Mouse (Mus musculus) MEL (cell line): ENCODE results near the gene Tyw3. TPM values are rescaled to one million over a fixed set of nuclear protein-coding genes. Genes with fewer than 3 reads are reported as not detected.
A peak's percentile ranks its signal among the peaks of the same experiment; 100 is the strongest.

Experiments used
- DNase-seq: peaks from one replicate; pipeline ENCODE4 v3.0.0; 2011; ENCODE audit warnings: low read depth, low spot score
- H3K27ac ChIP-seq: 2 replicates; pipeline ENCODE4 v1.5.1; 2012; ENCODE audit warnings: low read depth, mild to moderate bottlenecking, control low read depth, low read length, moderate library complexity; ENCODE audit not compliant: control insufficient read depth
- H3K27me3 ChIP-seq, 2 experiments: fragments of 150-350 bp in 1 of 2; sonication (generic) in 1 of 2; 2 replicates each; pipeline ENCODE4 v1.6.1; 2012; ENCODE audit warnings: low read length in 2 of 2, mild to moderate bottlenecking in 2 of 2, improper control_type of control experiment in 1 of 2, moderate library complexity in 1 of 2; ENCODE audit not compliant: insufficient read depth in 2 of 2, control insufficient read depth in 1 of 2
- H3K36me3 ChIP-seq, 2 experiments: 2 replicates each; pipeline ENCODE4 v1.6.1; 2012 to 2014; ENCODE audit warnings: low read length in 2 of 2, improper control_type of control experiment in 1 of 2, inconsistent platforms in 1 of 2, mild to moderate bottlenecking in 1 of 2; ENCODE audit not compliant: insufficient read depth in 2 of 2, control insufficient read depth in 1 of 2
- H3K4me1 ChIP-seq, 2 experiments: fragments of 150-350 bp in 1 of 2; sonication (generic) in 1 of 2; 2 replicates each; pipeline ENCODE4 v1.6.1; 2012; ENCODE audit warnings: low read length in 2 of 2, improper control_type of control experiment in 1 of 2, mild to moderate bottlenecking in 1 of 2; ENCODE audit not compliant: insufficient read depth in 2 of 2, control insufficient read depth in 1 of 2
- H3K4me3 ChIP-seq, 2 experiments: fragments of 150-350 bp in 1 of 2; sonication (generic) in 1 of 2; 2 replicates each; pipeline ENCODE4 v1.5.1; 2012; ENCODE audit warnings: low read depth in 2 of 2, low read length in 2 of 2, mild to moderate bottlenecking in 2 of 2, moderate library complexity in 2 of 2, control low read depth in 1 of 2, improper control_type of control experiment in 1 of 2; ENCODE audit not compliant: control insufficient read depth in 1 of 2, insufficient read depth in 1 of 2
- H3K79me2 ChIP-seq: 2 replicates; pipeline ENCODE4 v1.6.1; 2012; ENCODE audit warnings: mild to moderate bottlenecking, low read length, moderate library complexity; ENCODE audit not compliant: control insufficient read depth, poor library complexity, insufficient read depth
- H3K9ac ChIP-seq: 2 replicates; pipeline ENCODE4 v1.6.1; 2012; ENCODE audit warnings: low read depth, mild to moderate bottlenecking, control low read depth, low read length, moderate library complexity; ENCODE audit not compliant: control insufficient read depth, poor library complexity, severe bottlenecking
- H3K9me3 ChIP-seq: fragments of 150-350 bp; sonication (generic); replicated peaks from 2 replicates; pipeline ENCODE4 v1.6.1; 2012; ENCODE audit warnings: mild to moderate bottlenecking, low read length, improper control_type of control experiment, moderate library complexity; ENCODE audit not compliant: insufficient read depth
- BHLHE40 ChIP-seq: IDR thresholded peaks from 2 replicates; pipeline ENCODE4 v1.6.1; 2012; ENCODE audit warnings: low read depth, mild to moderate bottlenecking, inconsistent platforms, low read length, improper control_type of control experiment, borderline replicate concordance
- CHD1 ChIP-seq: IDR thresholded peaks from 2 replicates; pipeline ENCODE4 v1.6.1; 2012; ENCODE audit warnings: low read depth, mild to moderate bottlenecking, inconsistent platforms, low read length, improper control_type of control experiment
- CHD2 ChIP-seq: IDR thresholded peaks from 2 replicates; pipeline ENCODE4 v1.6.1; 2011; ENCODE audit warnings: low read length, improper control_type of control experiment
- CTCF ChIP-seq, 3 experiments: IDR thresholded peaks in 2 of 3; conservative IDR thresholded peaks in 1 of 3; 2 replicates each; pipeline ENCODE4 v1.5.1; 2011 to 2012; ENCODE audit warnings: low read length in 3 of 3, low read depth in 2 of 3, mild to moderate bottlenecking in 2 of 3, improper control_type of control experiment in 1 of 3, inconsistent platforms in 1 of 3, mixed read lengths in 1 of 3, moderate library complexity in 1 of 3; ENCODE audit not compliant: control insufficient read depth in 1 of 3, insufficient read depth in 1 of 3, poor library complexity in 1 of 3, severe bottlenecking in 1 of 3
- E2F4 ChIP-seq: IDR thresholded peaks from 2 replicates; pipeline ENCODE4 v1.6.1; 2011; ENCODE audit warnings: low read depth, low read length, improper control_type of control experiment, borderline replicate concordance
- ELF1 ChIP-seq: IDR thresholded peaks from 2 replicates; pipeline ENCODE4 v1.6.1; 2014; ENCODE audit warnings: low read depth, mild to moderate bottlenecking, inconsistent platforms, low read length, improper control_type of control experiment, moderate library complexity
- EP300 ChIP-seq, 2 experiments: IDR thresholded peaks; 2 replicates each; pipeline ENCODE4 v1.6.1; 2011; ENCODE audit warnings: improper control_type of control experiment in 2 of 2, low read length in 2 of 2, low read depth in 1 of 2, mild to moderate bottlenecking in 1 of 2
- HCFC1 ChIP-seq: IDR thresholded peaks from 2 replicates; pipeline ENCODE4 v1.6.1; 2012; ENCODE audit warnings: low read depth, mild to moderate bottlenecking, inconsistent platforms, low read length, improper control_type of control experiment, moderate library complexity
- JUND ChIP-seq: IDR thresholded peaks from 2 replicates; pipeline ENCODE4 v1.6.1; 2011; ENCODE audit warnings: low read depth, mild to moderate bottlenecking, improper control_type of control experiment, low read length
- KAT2A ChIP-seq: conservative IDR thresholded peaks from 2 replicates; pipeline ENCODE4 v1.6.1; 2012; ENCODE audit warnings: low read depth, low read length, improper control_type of control experiment, inconsistent platforms
- MAZ ChIP-seq: IDR thresholded peaks from 2 replicates; pipeline ENCODE4 v1.6.1; 2012; ENCODE audit warnings: low read depth, mild to moderate bottlenecking, inconsistent platforms, low read length, improper control_type of control experiment
- NRF1 ChIP-seq: IDR thresholded peaks from 2 replicates; pipeline ENCODE4 v1.6.1; 2014; ENCODE audit warnings: low read depth, mild to moderate bottlenecking, inconsistent platforms, low read length, improper control_type of control experiment, moderate library complexity; ENCODE audit not compliant: poor library complexity, insufficient read depth, severe bottlenecking
- RCOR1 ChIP-seq: IDR thresholded peaks from 2 replicates; pipeline ENCODE4 v1.6.1; 2012; ENCODE audit warnings: low read depth, mild to moderate bottlenecking, inconsistent platforms, low read length, improper control_type of control experiment
- TAL1 ChIP-seq: IDR thresholded peaks from 2 replicates; pipeline ENCODE4 v1.6.1; 2012; ENCODE audit warnings: mild to moderate bottlenecking, inconsistent platforms, low read length, moderate library complexity, mixed read lengths
- TBP ChIP-seq: IDR thresholded peaks from 2 replicates; pipeline ENCODE4 v1.8.0; 2011; ENCODE audit warnings: low read depth, low read length, improper control_type of control experiment
- USF2 ChIP-seq, 2 experiments: IDR thresholded peaks; 2 replicates each; pipeline ENCODE4 v1.6.1; 2011 to 2012; ENCODE audit warnings: improper control_type of control experiment in 2 of 2, low read length in 2 of 2, borderline replicate concordance in 1 of 2, inconsistent platforms in 1 of 2, low read depth in 1 of 2, mild to moderate bottlenecking in 1 of 2; ENCODE audit not compliant: insufficient read depth in 1 of 2
- ZC3H11A ChIP-seq: IDR thresholded peaks from 2 replicates; pipeline ENCODE4 v1.6.1; 2012; ENCODE audit warnings: low read depth, mild to moderate bottlenecking, inconsistent platforms, low read length, improper control_type of control experiment
- ZKSCAN1 ChIP-seq: IDR thresholded peaks from 2 replicates; pipeline ENCODE4 v1.6.1; 2012; ENCODE audit warnings: low read depth, mild to moderate bottlenecking, inconsistent platforms, low read length, improper control_type of control experiment, moderate library complexity
- ZMIZ1 ChIP-seq: IDR thresholded peaks from 2 replicates; pipeline ENCODE4 v1.6.1; 2012; ENCODE audit warnings: low read depth, mild to moderate bottlenecking, inconsistent platforms, low read length, improper control_type of control experiment, moderate library complexity
- ZNF384 ChIP-seq: IDR thresholded peaks from 2 replicates; pipeline ENCODE4 v1.6.1; 2012; ENCODE audit warnings: low read depth, mild to moderate bottlenecking, inconsistent platforms, low read length, improper control_type of control experiment
- polyA plus RNA-seq, 2 experiments: library from polyadenylated mRNA; stranded (reverse) in 1 of 2; unstranded in 1 of 2; fragments of >175 nt in 1 of 2; fragments of >200 nt in 1 of 2; gene quantifications; 2 replicates each; pipeline versions ENCODE4 v1.2.1 to v1.2.4; 2012; ENCODE audit warnings: low replicate concordance in 2 of 2, low read depth in 1 of 2; ENCODE audit not compliant: insufficient read length in 2 of 2, insufficient read depth in 1 of 2, missing spikeins in 1 of 2
- total RNA-seq: library from RNA; depleted of rRNA; stranded (reverse); fragments of 300-350 nt; gene quantifications from 2 replicates; pipeline ENCODE4 v1.2.3, GENCODE M21; 2012

Gene Tyw3
- total and polyA plus RNA-seq, 3 experiments, result 6.7 to 12.1 TPM; not detected in 1

DNA sequence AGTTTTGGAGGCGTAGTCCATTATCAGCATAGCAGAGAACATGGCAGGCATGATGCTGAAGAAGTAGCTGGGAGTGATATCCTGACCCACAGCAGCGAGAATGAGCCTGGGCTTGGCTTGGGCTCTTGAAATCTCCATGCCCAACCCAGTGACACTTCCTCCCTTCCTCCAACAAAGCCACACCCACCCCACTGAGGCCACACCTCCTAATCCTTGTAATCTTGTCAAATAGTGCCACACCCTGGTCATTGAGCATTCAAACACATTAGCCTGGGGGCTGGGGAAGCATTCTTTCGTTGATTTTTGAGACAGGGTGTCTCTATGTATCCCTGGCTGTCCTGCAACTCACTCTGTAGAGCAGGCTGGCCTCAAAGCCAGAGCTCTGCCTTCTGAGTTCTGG, 15.0 kb upstream of the Tyw3 start:
- Histone ChIP-seq H3K9ac (no peak overlapping the region), H3K4me3 (no peak overlapping the region), H3K36me3 (no peaks in the 10 kb centered on the region; a peak in 1 of 4 replicates)

DNA sequence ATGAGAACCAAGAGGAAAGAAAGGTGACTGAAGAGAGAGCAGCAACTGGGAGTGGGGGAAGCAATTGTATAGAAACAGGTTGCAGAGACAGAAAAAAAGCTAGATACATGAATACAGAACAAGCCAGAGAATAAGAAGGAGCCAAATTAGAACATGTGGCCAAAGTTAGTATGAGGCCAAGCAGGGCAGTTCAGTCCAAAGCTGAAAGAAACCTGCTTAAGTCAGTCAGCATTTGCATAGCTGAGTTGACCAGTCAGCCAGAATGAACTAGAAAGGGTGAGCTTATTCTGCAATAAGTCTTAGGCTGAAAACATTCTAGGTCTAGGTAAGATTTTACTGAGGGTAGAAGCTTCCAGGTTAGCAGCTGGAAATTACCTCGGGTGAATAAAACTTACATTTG, 11.0 kb upstream of the Tyw3 start:
- Histone ChIP-seq H3K36me3 (no peaks in the 10 kb centered on the region; a peak in 1 of 4 replicates), H3K4me1 (no peaks in the 10 kb centered on the region), H3K27ac (no peak overlapping the region), H3K79me2 (no peaks in the 10 kb centered on the region), H3K9ac (no peak overlapping the region), H3K4me3 (no peak overlapping the region), H3K27me3 (no peaks in the 10 kb centered on the region), H3K9me3 (no peaks in the 10 kb centered on the region)
- TF ChIP-seq NRF1, result no peak
- no peak for TF ChIP-seq USF2 (IDR thresholded peaks at IDR 0.05; ENCODE audit: borderline replicate concordance in 1 of 2, insufficient read depth in 1 of 2, low read depth in 1 of 2, low read length in 2 of 2)
- no peak for TF ChIP-seq HCFC1
- no peak for TF ChIP-seq CHD1
- no peak for TF ChIP-seq ZC3H11A
- TF ChIP-seq EP300 (IDR thresholded peaks at IDR 0.05; ENCODE audit: low read depth in 1 of 2, low read length in 2 of 2), result no peak
- no peak for TF ChIP-seq KAT2A
- TF ChIP-seq ELF1, result no peak
- TF ChIP-seq CTCF (IDR thresholded peaks at IDR 0.05 in 2 of 3, conservative IDR thresholded peaks at IDR 0.05 in 1 of 3; ENCODE audit: control insufficient read depth in 1 of 3, insufficient read depth in 1 of 3, low read depth in 2 of 3, low read length in 3 of 3, poor library complexity in 1 of 3, severe bottlenecking in 1 of 3), result no peak
- no peak for TF ChIP-seq ZKSCAN1
- no peak for TF ChIP-seq JUND
- TF ChIP-seq TBP, result no peak
- TF ChIP-seq MAZ, result no peak
- no peak for TF ChIP-seq RCOR1
- no peak for DNase-seq

More for the DNA sequence above, 15.0 kb upstream of the Tyw3 start:
- H3K9me3 ChIP-seq, result no peaks in the 10 kb centered on the region
- no peaks in the 10 kb centered on the region for H3K4me1 ChIP-seq
- H3K79me2 ChIP-seq, result no peaks in the 10 kb centered on the region
- peak; percentile 27 for DNase-seq
- no peaks in the 10 kb centered on the region for H3K27me3 ChIP-seq
- TF ChIP-seq E2F4, result no peak
- H3K27ac ChIP-seq, result no peak overlapping the region

DNA sequence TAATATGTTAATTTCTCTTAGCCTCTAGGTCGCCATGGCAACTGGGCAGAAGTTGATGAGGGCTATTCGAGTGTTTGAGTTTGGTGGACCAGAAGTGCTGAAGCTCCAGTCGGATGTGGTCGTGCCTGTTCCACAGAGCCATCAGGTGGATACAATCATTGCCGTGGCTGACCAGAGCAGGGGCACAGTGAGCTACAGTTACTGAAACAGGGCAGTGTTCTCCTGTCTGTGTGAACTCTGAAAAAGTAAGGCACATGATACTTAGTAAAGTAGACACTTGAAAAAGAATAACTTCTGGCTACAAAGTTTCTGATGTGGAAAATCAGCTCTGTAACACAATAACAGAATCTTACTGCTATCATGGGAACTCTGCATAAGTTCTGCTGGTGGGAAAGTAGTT, 8.0 kb upstream of the Tyw3 start:
- TF ChIP-seq NRF1, result no peak
- TF ChIP-seq BHLHE40, result no peak
- TF ChIP-seq ZMIZ1, result no peak
- no peak for TF ChIP-seq ZNF384
- no peak for TF ChIP-seq CHD2
- TF ChIP-seq TAL1, result no peak
- Histone ChIP-seq H3K9me3 (no peaks in the 10 kb centered on the region), H3K36me3 (no peaks in the 10 kb centered on the region; a peak in 1 of 4 replicates), H3K4me3 (no peak overlapping the region), H3K79me2 (no peaks in the 10 kb centered on the region), H3K27me3 (no peaks in the 10 kb centered on the region), H3K27ac (no peak overlapping the region), H3K9ac (no peak overlapping the region), H3K4me1 (no peaks in the 10 kb centered on the region)
- DNase-seq, result no peak
